Mouse (Mus musculus): Measurements from ENCODE around the gene Stoml1. TPM values are rescaled to one million over a fixed set of nuclear protein-coding genes. Genes with fewer than 3 reads are reported as not detected.

The Stoml1 gene
- 123 and 126 TPM in 2 replicates for polyA plus RNA-seq (2015; fragmentation: Nextera tagmentation; extraction: Ambion mirVana)

DNA sequence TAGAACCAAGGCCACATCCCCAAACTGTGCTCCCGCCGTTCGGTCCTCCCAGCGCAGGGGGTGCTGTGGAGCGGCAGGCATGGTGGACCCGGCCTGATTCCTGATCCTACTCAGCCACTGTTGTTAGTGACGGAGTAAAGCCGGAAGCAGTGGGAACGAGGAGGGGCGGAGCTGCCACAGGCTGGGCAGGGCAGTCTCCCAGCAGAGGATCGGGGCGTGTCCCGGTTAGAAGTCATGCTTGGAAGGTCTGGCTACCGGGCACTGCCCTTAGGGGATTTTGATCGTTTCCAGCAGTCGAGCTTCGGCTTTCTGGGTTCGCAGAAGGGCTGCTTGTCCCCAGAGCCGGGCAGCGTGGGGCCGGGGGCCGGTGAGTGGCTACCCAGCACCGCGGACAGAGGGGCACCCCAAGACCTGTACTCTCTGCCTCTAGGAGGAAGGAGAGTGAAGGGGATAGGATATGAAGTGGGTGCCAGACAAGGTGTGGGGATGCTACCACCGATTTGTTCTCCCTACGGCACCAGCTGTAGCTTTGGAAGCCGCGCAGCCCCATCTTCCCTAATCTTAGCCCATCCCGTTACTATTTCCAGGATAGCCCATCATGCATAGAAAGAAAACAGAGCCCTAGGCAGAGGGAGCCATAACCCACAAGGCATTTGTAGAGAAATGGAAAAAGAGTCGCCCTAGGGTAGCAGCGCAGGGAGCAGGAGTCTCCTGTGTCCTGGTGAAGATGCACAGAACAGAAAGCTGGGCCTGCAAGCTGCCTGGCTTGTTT, at the start of gene Stoml1:
Gene Stoml1 (plus strand): TSS at position 132 of the 772 bp plus-strand sequence.
- Histone ChIP-seq H3K4me1 (replicated peaks) (peaks cover 28% of the 10 kb centered on the region), H3K9ac (peak within 1 kb of the TSS; percentile 84), H3K27me3 (no peaks in the 10 kb centered on the region), H3K9me3 (no peaks in the 10 kb centered on the region), H3K36me3 (peaks cover 12% of the 10 kb centered on the region), H3K4me2 (peak within 1 kb of the TSS; percentile 61), H3K4me3 (peak within 1 kb of the TSS; percentile 86), H3K27ac (replicated peaks) (peak within 1 kb of the TSS; percentile 79)
- WGBS: under 1% methylated on average over 31 of the region's 31 CpGs
- ATAC-seq (ENCODE audit: low FRiP score, low read depth): peak; percentile 94

DNA sequence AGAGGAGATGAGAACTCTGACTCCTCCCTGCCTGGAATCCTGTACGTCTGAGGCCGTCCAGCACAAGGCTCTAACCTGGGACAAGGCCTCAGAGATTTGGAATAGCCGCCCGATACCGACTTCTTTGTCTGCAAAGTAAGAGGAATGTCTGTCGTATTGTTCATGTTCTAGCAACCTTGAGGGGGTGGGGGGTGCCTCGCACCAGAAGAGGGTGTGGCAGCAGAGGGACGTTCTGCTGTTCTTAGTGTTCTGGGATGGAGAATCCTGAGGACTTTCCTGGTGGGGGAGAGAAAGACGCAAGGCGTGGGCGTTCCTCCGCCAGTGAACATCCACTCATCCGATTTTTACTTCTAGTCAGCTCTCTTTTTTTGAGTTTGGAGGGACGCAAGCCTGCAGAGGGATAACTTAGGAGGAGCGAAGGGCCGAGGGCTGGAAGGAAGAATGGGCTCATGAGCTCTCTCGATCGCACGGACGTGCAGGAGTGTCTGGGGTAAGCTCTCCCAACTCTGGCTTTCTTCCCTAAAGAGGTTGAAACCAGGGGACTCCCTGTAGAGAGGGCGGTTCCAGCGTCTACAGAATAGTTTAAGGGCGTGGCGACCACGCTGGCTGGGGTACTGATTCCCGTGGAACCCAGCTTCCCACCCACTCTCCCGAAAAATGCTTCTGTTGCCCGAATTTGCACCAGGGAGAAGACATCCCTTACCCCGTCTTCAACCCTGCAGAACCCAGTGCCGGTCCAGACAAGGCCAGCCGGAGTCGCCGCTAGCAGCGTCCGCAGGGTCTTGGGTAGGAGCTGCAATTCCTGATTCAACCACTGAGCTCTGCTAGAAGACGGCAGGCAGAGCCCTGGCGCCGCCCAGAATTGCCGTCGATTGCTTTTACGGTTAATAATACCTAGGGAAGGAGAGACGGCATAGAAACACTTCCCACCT, 49.2 kb upstream of the Stoml1 start, which contains the start of the genes Islr and Islr2:
Gene Islr (minus strand): TSS at position 791 of the 932 bp plus-strand sequence.
Gene Islr2 (minus strand): TSS at position 804 of the 932 bp plus-strand sequence.
- Histone ChIP-seq H3K9me3 (no peaks in the 10 kb centered on the region), H3K27me3 (peaks cover 57% of the 10 kb centered on the region), H3K27ac (replicated peaks) (peak within 1 kb of the TSS; percentile 70), H3K9ac (peak within 1 kb of the TSS; percentile 23; the same call in 1 of the 2 replicates), H3K4me1 (replicated peaks) (peaks cover 53% of the 10 kb centered on the region), H3K4me2 (peak within 1 kb of the TSS; percentile 64), H3K36me3 (no peaks in the 10 kb centered on the region), H3K4me3 (peak within 1 kb of the TSS; percentile 35)
- ATAC-seq (ENCODE audit: low FRiP score, low read depth): peak; percentile 58; the same call in 1 of the 2 replicates
- WGBS: 2% methylated on average over 42 of the region's 42 CpGs

DNA sequence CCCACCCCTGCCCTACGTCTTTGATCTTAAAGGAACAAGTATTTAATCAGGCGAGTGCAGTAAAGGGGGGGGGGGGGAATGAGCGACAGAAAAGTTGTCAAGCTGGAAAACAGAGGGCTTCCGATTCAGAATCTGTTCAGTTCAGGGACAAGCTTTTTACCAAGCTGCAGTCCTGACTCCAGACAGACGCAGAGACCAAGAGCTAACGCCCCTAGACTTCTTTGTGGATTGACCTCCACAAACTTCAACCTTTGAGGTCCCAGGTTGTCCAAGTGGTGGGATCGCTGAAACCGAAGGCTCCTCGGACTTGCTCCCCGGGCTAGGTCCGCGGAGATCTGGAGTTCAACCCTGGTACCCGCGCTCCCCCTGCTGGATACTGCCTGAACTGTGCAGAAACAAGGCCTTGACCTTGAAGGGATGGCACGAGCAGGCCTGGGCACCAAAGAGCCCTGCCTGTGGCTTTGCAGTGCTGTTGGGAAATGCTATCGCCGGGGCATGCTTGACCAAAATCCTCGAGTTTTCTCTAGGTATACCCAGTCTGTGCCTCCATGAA, 48.4 kb upstream of the Stoml1 start:
- 4% methylated on average over 18 of the region's 18 CpGs for WGBS
- Histone ChIP-seq H3K27me3 (peaks cover 50% of the 10 kb centered on the region), H3K9ac (no peak overlapping the region; the same call in 1 of the 2 replicates), H3K4me3 (peak overlapping the region; percentile 35), H3K4me1 (replicated peaks) (peaks cover 46% of the 10 kb centered on the region), H3K27ac (replicated peaks) (0 out of 2 replicates have a peak overlapping the region, but pooled peaks have one; percentile 5), H3K36me3 (no peaks in the 10 kb centered on the region), H3K9me3 (no peaks in the 10 kb centered on the region), H3K4me2 (peak overlapping the region; percentile 64)
- ATAC-seq (ENCODE audit: low FRiP score, low read depth): peak; percentile 52; the same call in 1 of the 2 replicates

DNA sequence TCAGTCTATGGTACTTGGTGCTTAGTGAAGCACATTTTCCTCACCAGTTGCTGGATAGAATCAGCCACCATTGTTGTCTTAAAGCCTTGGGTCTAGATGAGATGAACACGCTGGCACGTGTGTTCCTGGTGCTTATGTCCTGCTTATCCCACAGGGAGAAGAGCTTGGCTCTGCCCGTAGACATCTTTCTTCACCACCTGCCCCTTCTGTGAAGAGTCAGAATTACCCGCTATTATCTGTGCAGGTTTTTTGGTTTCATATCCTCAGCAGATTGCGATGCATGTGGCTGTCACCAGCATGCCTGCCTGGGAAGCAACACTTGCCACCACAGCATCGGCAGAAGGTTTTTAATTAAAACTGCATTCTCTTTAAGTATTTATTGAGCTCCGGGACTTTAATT, 47.0 kb upstream of the Stoml1 start:
- no peaks in the 10 kb centered on the region for H3K36me3 ChIP-seq
- no peak overlapping the region for H3K9ac ChIP-seq
- peaks cover 35% of the 10 kb centered on the region for H3K4me1 ChIP-seq (replicated peaks)
- 61% methylated on average over 7 of the region's 7 CpGs for WGBS
- H3K27ac ChIP-seq (replicated peaks): no peak overlapping the region
- no peaks in the 10 kb centered on the region for H3K9me3 ChIP-seq
- H3K4me3 ChIP-seq: no peak overlapping the region
- ATAC-seq (ENCODE audit: low FRiP score, low read depth): no peak
- H3K27me3 ChIP-seq: peaks cover 35% of the 10 kb centered on the region
- peak overlapping the region; percentile 6; the same call in 1 of the 2 replicates for H3K4me2 ChIP-seq

DNA sequence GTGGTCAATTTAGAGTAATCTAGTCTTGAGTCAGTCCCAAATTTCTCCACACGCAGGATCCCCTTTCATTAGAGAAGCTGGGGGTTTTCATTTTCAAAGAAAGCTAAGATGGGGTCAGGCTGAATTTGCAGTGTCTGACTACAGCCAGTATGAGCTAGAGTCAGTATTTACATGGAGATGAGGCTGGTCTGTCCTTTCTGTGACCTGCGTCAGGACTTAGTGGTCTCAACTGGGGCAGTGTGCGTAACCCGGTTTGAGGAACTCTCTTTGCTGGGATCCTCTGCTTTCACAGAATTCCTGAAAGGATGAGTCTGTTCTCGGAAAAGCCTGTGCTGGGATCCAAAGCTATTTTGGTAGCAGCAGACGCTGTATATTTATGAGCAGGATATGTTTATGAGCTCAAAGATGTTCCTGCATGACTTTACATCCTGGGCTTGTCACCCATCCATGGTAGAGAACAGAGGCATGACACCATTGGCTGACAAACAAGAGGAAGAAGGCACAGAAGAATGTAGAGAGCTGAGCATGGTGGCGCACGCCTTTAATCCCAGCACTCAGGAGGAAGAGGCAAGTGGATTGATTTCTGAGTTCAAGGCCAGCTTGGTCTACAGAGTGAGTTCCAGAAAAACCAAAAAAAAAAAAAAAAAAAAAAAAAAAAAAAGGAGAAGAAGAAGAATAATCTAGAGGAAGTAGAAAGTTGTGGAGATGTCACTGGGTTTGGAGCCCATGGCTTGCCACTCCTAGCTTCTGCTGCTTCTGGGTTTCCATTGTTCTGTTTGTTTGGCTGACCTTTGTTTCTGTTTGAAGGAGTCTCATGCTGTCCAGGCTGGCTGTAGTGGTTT, 43.3 kb upstream of the Stoml1 start:
- H3K4me2 ChIP-seq: no peak overlapping the region
- no peak overlapping the region for H3K27ac ChIP-seq (replicated peaks)
- no peak overlapping the region for H3K9ac ChIP-seq
- no peak for ATAC-seq (ENCODE audit: low FRiP score, low read depth)
- 69% methylated on average over 8 of the region's 8 CpGs for WGBS
- peaks cover 4% of the 10 kb centered on the region; the same call in 1 of the 2 replicates for H3K4me1 ChIP-seq (replicated peaks)
- no peaks in the 10 kb centered on the region for H3K9me3 ChIP-seq
- no peaks in the 10 kb centered on the region for H3K36me3 ChIP-seq
- no peak overlapping the region for H3K4me3 ChIP-seq
- H3K27me3 ChIP-seq: peaks cover 10% of the 10 kb centered on the region; the same call in 1 of the 2 replicates

DNA sequence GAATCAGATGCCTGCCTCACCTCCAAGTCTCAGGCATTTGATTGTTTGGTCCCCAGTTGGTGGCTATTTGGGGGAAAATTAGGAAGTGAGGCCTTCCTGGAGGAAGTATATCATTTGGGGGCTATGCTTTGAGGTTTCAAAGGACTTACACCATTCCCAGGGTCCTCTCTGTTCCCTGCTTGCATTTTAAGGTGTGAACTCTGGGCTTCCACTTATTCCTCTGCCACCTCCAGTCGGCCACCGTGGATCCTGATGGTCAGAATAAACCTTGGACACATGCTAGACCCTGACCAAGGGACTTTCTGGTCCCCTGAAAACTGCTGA, 42.7 kb upstream of the Stoml1 start:
- no peak for ATAC-seq (ENCODE audit: low FRiP score, low read depth)
- 84% methylated on average over 2 of the region's 2 CpGs for WGBS

DNA sequence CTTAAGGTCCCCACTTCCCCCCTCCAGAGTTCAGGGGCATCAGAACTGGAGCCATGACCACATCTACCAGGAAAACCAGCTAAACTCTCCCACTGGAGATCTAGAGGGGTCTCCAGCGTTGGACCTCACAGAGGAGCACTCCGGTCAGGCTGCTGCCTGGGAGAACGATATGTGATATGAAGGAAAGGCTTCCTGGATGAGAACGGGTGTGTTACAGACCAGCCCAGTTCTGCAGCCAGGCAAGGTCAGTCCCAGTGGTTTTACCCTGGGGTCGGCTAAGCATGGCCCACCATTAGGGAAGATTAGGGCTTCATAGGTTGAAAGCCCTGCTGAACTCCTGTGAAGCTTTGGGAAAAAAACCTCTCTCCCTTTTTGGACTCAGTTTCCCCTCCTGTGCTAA, 39.6 kb upstream of the Stoml1 start:
- H3K27ac ChIP-seq (replicated peaks): no peak overlapping the region
- 0 out of 2 replicates have a peak, but pooled peaks cover 2% of the 10 kb centered on the region for H3K27me3 ChIP-seq
- H3K4me1 ChIP-seq (replicated peaks): no peaks in the 10 kb centered on the region; the same call in 1 of the 2 replicates
- no peak overlapping the region for H3K9ac ChIP-seq
- H3K9me3 ChIP-seq: no peaks in the 10 kb centered on the region
- WGBS: 82% methylated on average over 5 of the region's 5 CpGs
- no peak overlapping the region for H3K4me3 ChIP-seq
- ATAC-seq (ENCODE audit: low FRiP score, low read depth): no peak
- H3K36me3 ChIP-seq: no peaks in the 10 kb centered on the region
- no peak overlapping the region for H3K4me2 ChIP-seq

More for the DNA sequence above, 42.7 kb upstream of the Stoml1 start:
- H3K4me3 ChIP-seq: no peak overlapping the region
- no peaks in the 10 kb centered on the region for H3K9me3 ChIP-seq
- no peak overlapping the region for H3K27ac ChIP-seq (replicated peaks)
- H3K27me3 ChIP-seq: 0 out of 2 replicates have a peak, but pooled peaks cover 4% of the 10 kb centered on the region
- no peak overlapping the region for H3K9ac ChIP-seq
- no peaks in the 10 kb centered on the region for H3K36me3 ChIP-seq
- peaks cover 3% of the 10 kb centered on the region; the same call in 1 of the 2 replicates for H3K4me1 ChIP-seq (replicated peaks)
- no peak overlapping the region for H3K4me2 ChIP-seq

DNA sequence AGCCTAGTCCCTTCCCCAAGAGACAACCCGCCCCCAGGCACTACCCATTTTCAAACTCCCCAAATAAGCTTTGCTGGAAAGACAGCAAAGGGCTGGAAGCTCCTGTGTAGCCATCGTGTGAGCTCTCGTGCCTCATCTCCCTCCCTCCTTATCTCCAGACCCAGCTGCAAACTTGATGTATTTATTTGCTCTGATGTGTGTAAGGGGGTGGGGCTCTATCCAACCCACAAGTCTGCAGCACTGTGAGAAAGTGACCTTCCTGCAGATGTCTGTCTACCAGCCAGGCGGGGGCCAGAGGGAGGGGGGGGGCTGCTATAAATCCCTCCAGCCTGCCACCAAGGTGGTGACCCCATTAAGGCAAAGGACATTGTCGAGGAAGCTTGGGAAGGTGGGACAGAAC, 39.1 kb upstream of the Stoml1 start:
- H3K9me3 ChIP-seq: no peaks in the 10 kb centered on the region
- H3K9ac ChIP-seq: no peak overlapping the region
- H3K4me1 ChIP-seq (replicated peaks): no peaks in the 10 kb centered on the region; the same call in 1 of the 2 replicates
- H3K36me3 ChIP-seq: no peaks in the 10 kb centered on the region
- no peak overlapping the region for H3K4me2 ChIP-seq
- 22% methylated on average over 5 of the region's 5 CpGs for WGBS
- ATAC-seq (ENCODE audit: low FRiP score, low read depth): no peak
- 0 out of 2 replicates have a peak, but pooled peaks cover 2% of the 10 kb centered on the region for H3K27me3 ChIP-seq
- no peak overlapping the region for H3K4me3 ChIP-seq
- no peak overlapping the region for H3K27ac ChIP-seq (replicated peaks)

DNA sequence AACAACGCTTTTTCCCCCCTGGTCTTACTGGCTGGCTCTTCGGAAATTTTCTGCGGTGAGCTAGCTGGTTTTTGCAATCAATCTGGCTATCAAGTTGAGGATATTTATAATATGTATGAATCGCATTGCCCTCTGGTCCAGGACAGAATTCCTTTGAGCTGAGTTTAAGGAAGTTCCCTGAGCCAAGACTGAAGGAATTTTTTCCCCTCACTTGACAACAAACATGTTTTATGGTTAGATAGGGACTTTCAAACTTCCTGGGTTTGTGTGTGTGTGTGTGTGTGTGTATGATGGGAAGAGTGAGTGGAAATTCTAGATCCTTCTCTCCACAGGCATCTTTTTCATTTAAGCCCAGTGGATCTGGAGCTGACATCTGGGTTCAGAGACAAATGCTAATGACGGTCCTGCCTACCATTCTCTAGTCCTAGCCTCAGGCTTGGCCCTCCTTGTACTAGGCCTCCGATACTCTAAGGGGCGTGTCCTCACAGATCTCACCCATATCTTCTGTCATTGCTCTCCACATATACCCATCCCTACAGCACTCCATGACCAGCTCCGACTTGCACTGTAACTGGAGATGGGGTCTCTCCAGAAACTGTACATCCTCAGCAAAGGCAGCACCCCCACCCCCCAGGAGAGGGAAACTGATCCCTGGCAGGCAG, 38.3 kb upstream of the Stoml1 start:
- H3K27me3 ChIP-seq: 0 out of 2 replicates have a peak, but pooled peaks cover 2% of the 10 kb centered on the region
- no peak overlapping the region for H3K27ac ChIP-seq (replicated peaks)
- no peak overlapping the region for H3K9ac ChIP-seq
- no peaks in the 10 kb centered on the region for H3K9me3 ChIP-seq
- H3K4me1 ChIP-seq (replicated peaks): no peaks in the 10 kb centered on the region; the same call in 1 of the 2 replicates
- WGBS: 63% methylated on average over 8 of the region's 8 CpGs
- ATAC-seq (ENCODE audit: low FRiP score, low read depth): no peak
- H3K36me3 ChIP-seq: no peaks in the 10 kb centered on the region
- H3K4me3 ChIP-seq: no peak overlapping the region
- H3K4me2 ChIP-seq: no peak overlapping the region

DNA sequence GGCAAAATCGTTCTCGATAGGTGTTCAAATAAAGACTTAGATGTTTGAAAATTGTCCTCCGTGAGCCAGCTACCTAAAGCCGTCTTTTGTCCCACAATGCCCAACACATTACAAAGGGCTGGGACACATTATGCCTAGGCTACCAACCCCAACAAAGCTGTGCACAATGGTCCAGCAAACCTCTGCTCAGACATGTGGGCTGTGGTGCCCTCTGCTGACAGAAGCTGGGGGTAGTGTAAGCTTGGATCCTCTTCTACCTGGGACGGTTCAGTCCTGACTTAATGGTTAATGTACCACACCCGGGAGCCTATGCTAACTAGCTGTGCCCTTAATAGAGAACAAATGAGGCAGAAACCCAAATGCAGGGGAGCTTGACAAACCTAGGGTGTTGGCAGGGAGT, 36.6 kb upstream of the Stoml1 start:
- ATAC-seq (ENCODE audit: low FRiP score, low read depth): peak; percentile 67; the same call in 1 of the 2 replicates
- Histone ChIP-seq H3K27me3 (0 out of 2 replicates have a peak, but pooled peaks cover 2% of the 10 kb centered on the region), H3K4me2 (no peak overlapping the region), H3K9ac (no peak overlapping the region), H3K4me1 (replicated peaks) (no peaks in the 10 kb centered on the region; the same call in 1 of the 2 replicates), H3K9me3 (no peaks in the 10 kb centered on the region), H3K36me3 (no peaks in the 10 kb centered on the region), H3K4me3 (no peak overlapping the region), H3K27ac (replicated peaks) (no peak overlapping the region)
- WGBS: 44% methylated on average over 6 of the region's 6 CpGs

Data from hindbrain, embryonic 15.5 days (tissue).